Mouse (Mus musculus) G1E (cell line): ENCODE results near the gene Gm2237. TPM values are rescaled to one million over a fixed set of nuclear protein-coding genes. Genes with fewer than 3 reads are reported as not detected.
"Not testable (repeated sequence)": the region's sequence is repeated elsewhere in the genome, so short reads cannot be mapped to it uniquely, and the experiment has no call there.

Experiments used
- ATAC-seq: 2 replicates; pipeline ENCODE4 v1.8.0; 2016; ENCODE audit warnings: mild to moderate bottlenecking; ENCODE audit not compliant: insufficient number of reproducible peaks, poor library complexity, low FRiP score, severe bottlenecking; ENCODE audit errors: extremely low read depth
- DNase-seq: peaks from one replicate; pipeline ENCODE4 v3.0.0; 2012; ENCODE audit warnings: low spot score
- H3K27me3 ChIP-seq: 2 replicates; pipeline ENCODE4 v1.6.1; 2012; ENCODE audit warnings: mild to moderate bottlenecking, low read length, inconsistent platforms; ENCODE audit not compliant: insufficient read depth
- H3K36me3 ChIP-seq: replicated peaks from 2 replicates; pipeline ENCODE3; 2012; ENCODE audit warnings: mild to moderate bottlenecking, inconsistent platforms
- H3K4me1 ChIP-seq: 2 replicates; pipeline ENCODE4 v1.6.1; 2012; ENCODE audit warnings: low read depth, low read length, inconsistent platforms, mixed read lengths; ENCODE audit not compliant: insufficient read depth
- H3K4me3 ChIP-seq: 2 replicates; pipeline ENCODE4 v1.5.1; 2012; ENCODE audit warnings: low read depth, mild to moderate bottlenecking, inconsistent platforms, low read length, moderate library complexity, mixed read lengths
- H3K9me3 ChIP-seq: replicated peaks from 2 replicates; pipeline ENCODE4 v1.6.1; 2012; ENCODE audit warnings: inconsistent platforms
- polyA plus RNA-seq: library from polyadenylated mRNA; stranded (reverse); fragments of >175 nt; gene quantifications from 2 replicates; pipeline ENCODE4 v1.2.3, GENCODE M21; 2012
- total RNA-seq, 2 experiments: library from RNA; stranded (forward) in 1 of 2; stranded (reverse) in 1 of 2; fragments of 200-1000 nt in 1 of 2; fragments of >200 nt in 1 of 2; fragmentation: Nextera tagmentation in 1 of 2; gene quantifications; 2 replicates each; pipeline ENCODE4 v1.2.3; 2014 to 2017

Gene Gm2237
- total RNA-seq (2014; fragmentation: Nextera tagmentation), result not detected in 2 replicates
- 0.16 and 0.17 TPM in 2 replicates for total RNA-seq (2017)
- polyA plus RNA-seq, result not detected in 2 replicates

- not testable (repeated sequence) for H3K4me1 ChIP-seq, H3K36me3 ChIP-seq, H3K9me3 ChIP-seq, DNase-seq, H3K4me3 ChIP-seq, ATAC-seq, H3K27me3 ChIP-seq
Measured at GRCm38 (mm10) chr14:19584804-19585667, at the start of gene Gm2237. Gm2237 (minus strand) TSS chr14:19585135.

GRCm38 (mm10) chr14:19602481-19602880 is 17.5 kb upstream of the Gm2237 start, which contains the start of gene Gm5458:
Gm5458 (minus strand) TSS chr14:19602581.
- DNase-seq, H3K36me3 ChIP-seq: not testable (repeated sequence)

GRCm38 (mm10) chr14:19549863-19550262 is 35.1 kb downstream of the Gm2237 start, which contains the start of gene Gm2244:
Gm2244 (minus strand) TSS chr14:19549963.
- H3K4me3 ChIP-seq, H3K36me3 ChIP-seq, H3K27me3 ChIP-seq, H3K9me3 ChIP-seq, H3K4me1 ChIP-seq, DNase-seq, ATAC-seq: not testable (repeated sequence)

More at GRCm38 (mm10) chr14:19602481-19602880, 17.5 kb upstream of the Gm2237 start, which contains the start of gene Gm5458:
- not testable (repeated sequence) for H3K9me3 ChIP-seq, H3K4me1 ChIP-seq, H3K4me3 ChIP-seq, ATAC-seq, H3K27me3 ChIP-seq

Other genes with a start within 250 kb of the Gm2237 start
- 13.5 and 17.1 TPM in 2 replicates for gene Gm21738, start 166.2 kb downstream of the Gm2237 start, total RNA-seq (2014; fragmentation: Nextera tagmentation)
- 334 and 384 TPM in 2 replicates for gene Gm21738, start 166.2 kb downstream of the Gm2237 start, total RNA-seq (2017)
- 0.81 and 2.0 TPM in 2 replicates for gene Gm21738, start 166.2 kb downstream of the Gm2237 start, polyA plus RNA-seq
- not detected in 2 replicates for gene Gm2244, start 35.2 kb downstream of the Gm2237 start, total RNA-seq (2014; fragmentation: Nextera tagmentation)
- 0.27 TPM in 1 of 2 replicates, not detected in the other for gene Gm2244, start 35.2 kb downstream of the Gm2237 start, total RNA-seq (2017)
- not detected in 2 replicates for gene Gm2244, start 35.2 kb downstream of the Gm2237 start, polyA plus RNA-seq
- gene Gm5458, start 17.4 kb upstream of the Gm2237 start, total RNA-seq (2014; fragmentation: Nextera tagmentation), result not detected in 2 replicates
- 0.16 TPM in 1 of 2 replicates, not detected in the other for gene Gm5458, start 17.4 kb upstream of the Gm2237 start, total RNA-seq (2017)
- gene Gm5458, start 17.4 kb upstream of the Gm2237 start, polyA plus RNA-seq, result not detected in 2 replicates
- gene Nid2, start 166.1 kb upstream of the Gm2237 start, total RNA-seq (2014; fragmentation: Nextera tagmentation), result not detected in 2 replicates
- gene Nid2, start 166.1 kb upstream of the Gm2237 start, total RNA-seq (2017), result 0.06 and 0.33 TPM in 2 replicates
- gene Nid2, start 166.1 kb upstream of the Gm2237 start, polyA plus RNA-seq, result 0.02 and 0.08 TPM in 2 replicates
- gene Rtraf, start 238.7 kb upstream of the Gm2237 start, total RNA-seq (2014; fragmentation: Nextera tagmentation), result 161 and 191 TPM in 2 replicates
- gene Rtraf, start 238.7 kb upstream of the Gm2237 start, total RNA-seq (2017), result 120 TPM in 2 replicates
- 269 and 392 TPM in 2 replicates for gene Rtraf, start 238.7 kb upstream of the Gm2237 start, polyA plus RNA-seq